ENCODE assay signal across 7 mouse cellular contexts in the genomic region with DNA sequence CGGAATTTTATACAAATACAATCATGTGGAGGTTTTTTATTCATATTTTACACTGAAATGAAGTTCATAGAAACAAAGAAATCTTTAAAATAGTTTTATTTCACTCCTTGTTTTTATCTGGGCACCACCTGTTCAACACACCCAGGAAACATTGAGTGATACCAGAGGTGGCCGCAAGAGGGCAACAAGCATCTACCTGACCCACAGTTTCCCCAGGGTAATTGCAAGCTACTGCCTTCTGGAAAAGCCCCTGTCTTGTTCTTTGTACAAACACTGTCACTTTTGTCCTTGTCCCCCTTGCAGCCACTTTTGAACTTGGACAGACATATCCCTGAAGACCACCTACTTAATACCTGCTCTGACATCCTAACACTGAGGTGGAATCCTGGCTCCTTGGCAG. TPM values are rescaled to one million over a fixed set of nuclear protein-coding genes. Genes with fewer than 3 reads are reported as not detected.
DNase-seq lines count a peak whose midpoint lies in the region; ATAC-seq lines count a peak whose summit lies in the region.

No protein-coding gene starts in this region.

- H3K27ac ChIP-seq in midbrain, embryonic 11.5 days (ENCODE audit: low read depth, low read length) = no peak overlapping the region
- no peak overlapping the region for H3K27ac ChIP-seq in midbrain, embryonic 16.5 days (ENCODE audit: low read length)
- H3K27ac ChIP-seq in liver, embryonic 11.5 days (ENCODE audit: low read depth, low read length) = no peak overlapping the region

- no peak overlapping the region for H3K9ac ChIP-seq in midbrain, embryonic 11.5 days (ENCODE audit: low read length)
- H3K9ac ChIP-seq in midbrain, embryonic 16.5 days (ENCODE audit: low read depth, low read length) = no peak overlapping the region
- no peak overlapping the region for H3K9ac ChIP-seq in liver, embryonic 11.5 days (ENCODE audit: low read depth, low read length)

- H3K36me3 ChIP-seq in midbrain, embryonic 11.5 days (ENCODE audit: control insufficient read depth, insufficient read depth, low read length) = no peaks in the 10 kb centered on the region
- H3K36me3 ChIP-seq in midbrain, embryonic 16.5 days (ENCODE audit: control insufficient read depth, insufficient read depth, low read length) = no peaks in the 10 kb centered on the region
- no peaks in the 10 kb centered on the region for H3K36me3 ChIP-seq in liver, embryonic 11.5 days (ENCODE audit: control insufficient read depth, insufficient read depth, low read length)

- 8% methylated on average over 2 of the region's 2 CpGs for WGBS in midbrain, embryonic 11.5 days
- WGBS in midbrain, embryonic 16.5 days = 3% methylated on average over 2 of the region's 2 CpGs
- WGBS in liver, embryonic 11.5 days = 16% methylated on average over 2 of the region's 2 CpGs

- no peaks in the 10 kb centered on the region for H3K4me1 ChIP-seq in midbrain, embryonic 11.5 days (ENCODE audit: control insufficient read depth, insufficient read depth, low read length)
- H3K4me1 ChIP-seq in midbrain, embryonic 16.5 days (ENCODE audit: control insufficient read depth, insufficient read depth, low read length) = no peaks in the 10 kb centered on the region
- no peaks in the 10 kb centered on the region for H3K4me1 ChIP-seq in liver, embryonic 11.5 days (replicated peaks; ENCODE audit: control insufficient read depth, insufficient read depth, low read length)

- H3K9me3 ChIP-seq in midbrain, embryonic 11.5 days (ENCODE audit: control insufficient read depth, low read length) = no peaks in the 10 kb centered on the region
- H3K9me3 ChIP-seq in midbrain, embryonic 16.5 days (replicated peaks; ENCODE audit: control insufficient read depth, low read length, poor library complexity, severe bottlenecking) = no peaks in the 10 kb centered on the region
- no peaks in the 10 kb centered on the region for H3K9me3 ChIP-seq in liver, embryonic 11.5 days (ENCODE audit: control insufficient read depth, low read length)

- no peaks in the 10 kb centered on the region for H3K27me3 ChIP-seq in midbrain, embryonic 11.5 days (ENCODE audit: control insufficient read depth, insufficient read depth, low read length)
- H3K27me3 ChIP-seq in midbrain, embryonic 16.5 days (ENCODE audit: control insufficient read depth, insufficient read depth, low read depth, low read length) = no peaks in the 10 kb centered on the region
- no peaks in the 10 kb centered on the region for H3K27me3 ChIP-seq in liver, embryonic 11.5 days (replicated peaks; ENCODE audit: control insufficient read depth, insufficient read depth, low read length)

- H3K4me3 ChIP-seq in midbrain, embryonic 11.5 days (ENCODE audit: low read depth, low read length) = no peak overlapping the region
- H3K4me3 ChIP-seq in midbrain, embryonic 16.5 days (ENCODE audit: low read depth, low read length) = no peak overlapping the region
- no peak overlapping the region for H3K4me3 ChIP-seq in liver, embryonic 11.5 days (ENCODE audit: low read depth, low read length)

- no peak overlapping the region for H3K4me2 ChIP-seq in midbrain, embryonic 11.5 days
- H3K4me2 ChIP-seq in midbrain, embryonic 16.5 days (ENCODE audit: low read length) = no peak overlapping the region
- H3K4me2 ChIP-seq in liver, embryonic 11.5 days = no peak overlapping the region

- peak; percentile 91 for DNase-seq in midbrain, embryonic 11.5 days (ENCODE audit: low spot score, missing footprints)
- DNase-seq in R1 (ENCODE audit: low read depth, low spot score) = peak; percentile 65
- DNase-seq in cerebellum, postnatal 25 days = peak; percentile 81 to 88
- peak; percentile 40 for DNase-seq in liver, embryonic 11.5 days (ENCODE audit: low spot score)
- DNase-seq in right cerebral cortex, postnatal 14 days = peak; percentile 64

- peak; percentile 14; the same call in 1 of the 2 replicates for ATAC-seq in midbrain, embryonic 11.5 days (ENCODE audit: low FRiP score)
- no peak for ATAC-seq in midbrain, embryonic 16.5 days
- ATAC-seq in inflammation-experienced regulatory T-cells, adult 6 months = peak; percentile 77
- no peak for ATAC-seq in liver, embryonic 11.5 days (replicated peaks; ENCODE audit: low FRiP score)

RNA-seq across cellular contexts. Expression of gene Zfp931, which starts 19.7 kb away (rescaled TPM):
- 16.3 and 17.6 TPM in 2 replicates for polyA plus RNA-seq in midbrain, embryonic 11.5 days (2014; fragmentation: Nextera tagmentation; extraction: Ambion mirVana)
- polyA plus RNA-seq in midbrain, embryonic 16.5 days (2015; fragmentation: Nextera tagmentation; extraction: Ambion mirVana) = 13.9 and 15.3 TPM in 2 replicates
- 10 to 100 TPM in 1 of 3 experiments, 1 to 10 TPM in 2; 6.3 to 10.2 (median 8.3) TPM for polyA plus RNA-seq in inflammation-experienced regulatory T-cells, adult 6 months (2017; shearing (Covaris generic))
- polyA plus RNA-seq in liver, embryonic 11.5 days (2014; fragmentation: Nextera tagmentation; extraction: Ambion mirVana) = 9.6 TPM in 2 replicates

RNA-seq across cellular contexts. Expression of gene Phactr3, which starts 20.8 kb away (rescaled TPM):
- 11.7 and 13.9 TPM in 2 replicates for polyA plus RNA-seq in midbrain, embryonic 11.5 days (2014; fragmentation: Nextera tagmentation; extraction: Ambion mirVana)
- polyA plus RNA-seq in midbrain, embryonic 16.5 days (2015; fragmentation: Nextera tagmentation; extraction: Ambion mirVana) = 83.1 and 86.1 TPM in 2 replicates
- under 1 TPM in 2 of 3 experiments, not detected in 1; 0.11 to 0.40 TPM for polyA plus RNA-seq in inflammation-experienced regulatory T-cells, adult 6 months (2017; shearing (Covaris generic))
- polyA plus RNA-seq in liver, embryonic 11.5 days (2014; fragmentation: Nextera tagmentation; extraction: Ambion mirVana) = 0.43 and 0.90 TPM in 2 replicates

Comparison
In these comparisons a context has a peak if more than half of its experiments do, and no peak if none do; other contexts are left out.
1. ATAC-seq: peak in midbrain, embryonic 11.5 days (single experiment) and inflammation-experienced regulatory T-cells, adult 6 months (single experiment); none in midbrain, embryonic 16.5 days (single experiment) and liver, embryonic 11.5 days (single experiment).
2. DNase-seq: peak in every context shown above with its lines; median percentile 91 in midbrain, embryonic 11.5 days; 84 in cerebellum, postnatal 25 days; 65 in R1; 64 in right cerebral cortex, postnatal 14 days; 40 in liver, embryonic 11.5 days.